Mouse (Mus musculus) kidney, postnatal 25 days (tissue): ENCODE results near the gene Krt4.

Experiments
- DNase-seq, 2 experiments: peaks; one replicate each; pipeline ENCODE4 v3.0.0; 2021; ENCODE audit warnings: mixed read lengths in 2 of 2

Krt4 gene

DNA sequence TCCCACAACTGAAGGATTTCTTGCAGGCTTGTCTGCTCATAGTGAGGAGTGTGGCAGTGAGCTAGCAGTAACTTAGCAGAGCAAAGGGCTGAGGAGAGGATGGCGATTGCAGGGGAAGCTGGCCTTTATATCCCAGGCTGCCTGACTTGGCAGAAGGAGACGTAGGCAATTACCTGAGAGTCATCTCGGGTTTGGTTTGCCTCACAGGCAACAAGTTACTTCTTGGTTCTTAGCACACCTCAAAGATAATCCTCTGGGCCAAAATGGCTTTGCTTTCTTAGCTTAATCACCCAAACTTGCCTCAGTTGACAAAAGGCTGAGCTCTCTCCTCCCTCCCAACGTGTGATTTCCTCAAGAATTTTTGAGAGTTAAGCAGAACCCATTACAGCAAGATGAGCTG lies 31.7 kb downstream of the Krt4 start, which contains the start of gene Krt76:
Gene Krt76, minus strand, starts transcription at position 101 of the 400 bp plus-strand sequence.
- DNase-seq, result no peak

DNA sequence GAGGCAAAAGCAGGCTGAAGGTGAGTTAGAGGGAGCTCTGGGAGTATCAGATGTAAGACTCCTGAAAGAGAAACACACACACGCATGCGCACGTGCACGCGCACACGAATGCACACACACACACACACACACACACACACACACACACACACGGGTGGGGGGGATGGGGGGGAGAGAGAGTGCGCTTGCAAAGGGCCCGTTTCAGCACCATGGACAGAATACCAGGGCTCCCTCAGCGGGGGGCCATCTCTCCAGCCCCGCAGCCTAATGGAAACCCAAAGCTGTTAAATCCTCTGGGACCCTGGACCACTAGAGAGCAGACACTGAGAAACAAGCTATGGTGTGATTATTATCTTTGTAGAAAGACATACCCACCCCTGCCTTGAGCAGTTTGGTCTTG lies 44.8 kb downstream of the Krt4 start:
- no peak for DNase-seq

GRCm38 (mm10) chr15:101878041-101878440 lies 46.5 kb downstream of the Krt4 start:
- no peak for DNase-seq

- DNase-seq, result no peak
Measured at GRCm38 (mm10) chr15:101874383-101874782, 50.2 kb downstream of the Krt4 start.

DNA sequence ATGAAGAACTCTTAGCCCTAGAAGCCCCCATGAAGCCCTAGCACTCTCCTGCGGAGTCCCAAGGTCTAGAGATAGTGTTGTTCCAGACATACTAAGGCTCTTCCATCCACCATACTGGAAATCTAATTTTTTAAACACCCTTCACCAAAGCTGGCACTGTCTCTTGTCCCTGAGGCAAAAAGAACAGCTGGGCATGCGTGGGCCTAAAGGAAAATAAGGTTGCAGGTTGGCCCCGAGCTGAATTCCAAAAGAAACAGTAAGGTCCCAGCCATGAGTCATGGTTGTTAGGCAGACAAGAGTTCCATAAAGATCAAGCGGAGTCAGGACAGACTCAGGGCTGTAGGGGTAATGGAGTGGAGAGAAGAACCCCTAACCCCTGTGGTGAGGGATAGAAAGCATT lies 51.3 kb downstream of the Krt4 start:
- no peak for DNase-seq

DNA sequence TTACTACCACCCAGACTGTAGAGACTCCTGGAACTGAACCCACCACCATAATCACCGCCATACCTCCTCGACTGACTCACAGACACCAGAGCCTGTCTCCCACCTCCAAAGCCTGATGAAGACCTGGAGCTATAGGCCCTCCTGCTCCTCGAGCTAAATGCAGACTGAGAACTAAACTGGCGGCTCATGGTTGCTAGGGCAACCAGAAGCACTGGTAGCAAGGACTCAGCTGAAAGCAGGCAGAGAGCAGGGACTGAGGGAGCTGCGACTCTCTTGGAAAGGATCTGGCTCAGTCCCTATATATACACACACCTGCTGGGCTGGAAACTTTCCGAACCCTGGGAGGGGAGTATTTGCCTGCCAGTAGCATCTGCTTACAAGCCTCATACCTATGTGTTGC lies 55.1 kb downstream of the Krt4 start, which contains the start of gene Krt77:
Gene Krt77, minus strand, starts transcription at position 275 of the 400 bp plus-strand sequence.
- no peak for DNase-seq
